Mouse (Mus musculus) testis, adult 2 months (tissue): ENCODE measurements around the gene Brinp2. TPM values are rescaled to one million over a fixed set of nuclear protein-coding genes. Genes with fewer than 3 reads are reported as not detected.

Experiments
- H3K27ac ChIP-seq: fragments of 200-500 bp; 2 replicates; pipeline ENCODE4 v1.5.1; 2012; ENCODE audit warnings: low read depth, low read length; ENCODE audit not compliant: control insufficient read depth, insufficient read depth
- H3K27me3 ChIP-seq: fragments of 200-500 bp; 2 replicates; pipeline ENCODE4 v1.6.1; 2012; ENCODE audit warnings: mild to moderate bottlenecking, low read length, moderate library complexity; ENCODE audit not compliant: control insufficient read depth, insufficient read depth
- H3K36me3 ChIP-seq: fragments of 200-500 bp; 2 replicates; pipeline ENCODE4 v1.6.1; 2012; ENCODE audit warnings: mild to moderate bottlenecking, low read length; ENCODE audit not compliant: control insufficient read depth, insufficient read depth
- H3K4me1 ChIP-seq: fragments of 200-500 bp; 2 replicates; pipeline ENCODE4 v1.6.1; 2012; ENCODE audit warnings: low read length; ENCODE audit not compliant: control insufficient read depth, insufficient read depth
- H3K4me3 ChIP-seq: fragments of 200-500 bp; 2 replicates; pipeline ENCODE4 v1.5.1; 2012; ENCODE audit warnings: low read depth, mild to moderate bottlenecking, low read length, moderate library complexity, mixed read lengths; ENCODE audit not compliant: control insufficient read depth
- CTCF ChIP-seq: fragments of 200-500 bp; IDR thresholded peaks from 2 replicates; pipeline ENCODE4 v1.5.1; 2012; ENCODE audit warnings: low read depth, mild to moderate bottlenecking, inconsistent platforms, low read length, moderate library complexity; ENCODE audit not compliant: control insufficient read depth, insufficient read depth, insufficient replicate concordance
- POLR2A ChIP-seq: fragments of 200-500 bp; IDR thresholded peaks from 2 replicates; pipeline ENCODE4 v1.6.1; 2012; ENCODE audit warnings: low read depth, mild to moderate bottlenecking, inconsistent platforms, low read length, moderate library complexity; ENCODE audit not compliant: control insufficient read depth
- polyA plus RNA-seq: library from polyadenylated mRNA; depleted of rRNA; stranded (reverse); fragments of >200 nt; gene quantifications from 2 replicates; pipeline ENCODE4 v1.2.3, GENCODE M21; 2012

Gene Brinp2
- polyA plus RNA-seq, 1 experiment: 0.07 TPM

DNA sequence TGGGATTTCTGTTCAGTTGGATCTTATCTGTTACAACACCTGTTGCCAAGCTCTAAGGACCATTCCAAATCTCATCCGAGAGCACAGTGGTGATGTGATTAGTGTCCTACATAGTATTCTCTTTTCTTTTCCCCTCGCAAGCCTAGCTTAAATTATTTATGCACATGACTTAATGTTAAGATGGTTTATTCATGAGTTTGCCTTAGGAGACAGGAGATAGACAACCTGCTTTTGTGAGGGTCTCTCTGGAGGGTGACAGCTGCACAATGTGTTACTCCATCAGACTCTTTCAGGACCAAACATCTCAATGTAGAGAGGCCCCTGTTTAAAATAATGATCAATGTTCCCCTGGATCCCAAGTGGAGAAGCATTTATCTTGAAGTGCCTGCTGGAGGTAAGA is 27.3 kb downstream of the Brinp2 start:
- Histone ChIP-seq H3K27ac (no peak overlapping the region), H3K4me3 (no peak overlapping the region), H3K4me1 (no peaks in the 10 kb centered on the region), H3K27me3 (no peaks in the 10 kb centered on the region), H3K36me3 (no peaks in the 10 kb centered on the region)
- TF ChIP-seq CTCF: no peak
- TF ChIP-seq POLR2A: no peak

DNA sequence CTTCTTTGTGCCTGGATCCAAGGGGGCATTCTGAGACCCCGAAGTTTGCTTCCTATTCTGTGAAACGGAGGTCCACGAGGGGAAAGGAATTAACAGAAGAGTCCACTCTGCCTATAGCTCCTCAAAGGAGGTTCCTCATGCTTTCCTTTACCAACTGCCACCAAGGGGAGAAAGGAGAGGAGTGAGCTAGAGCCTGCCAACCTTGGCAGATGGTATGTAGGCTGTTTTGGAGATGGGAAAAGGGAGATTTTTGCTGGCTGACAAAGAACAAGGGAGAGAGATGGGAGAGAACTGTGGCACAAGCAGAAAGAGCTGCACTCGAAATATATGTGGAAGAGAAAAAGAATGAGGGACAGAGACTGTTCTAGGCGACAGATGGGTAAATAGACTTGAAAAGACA is 28.0 kb downstream of the Brinp2 start:
- Histone ChIP-seq H3K36me3 (no peaks in the 10 kb centered on the region), H3K4me3 (no peak overlapping the region), H3K27ac (no peak overlapping the region), H3K27me3 (no peaks in the 10 kb centered on the region), H3K4me1 (no peaks in the 10 kb centered on the region)
- TF ChIP-seq CTCF (no peak), POLR2A (no peak)

DNA sequence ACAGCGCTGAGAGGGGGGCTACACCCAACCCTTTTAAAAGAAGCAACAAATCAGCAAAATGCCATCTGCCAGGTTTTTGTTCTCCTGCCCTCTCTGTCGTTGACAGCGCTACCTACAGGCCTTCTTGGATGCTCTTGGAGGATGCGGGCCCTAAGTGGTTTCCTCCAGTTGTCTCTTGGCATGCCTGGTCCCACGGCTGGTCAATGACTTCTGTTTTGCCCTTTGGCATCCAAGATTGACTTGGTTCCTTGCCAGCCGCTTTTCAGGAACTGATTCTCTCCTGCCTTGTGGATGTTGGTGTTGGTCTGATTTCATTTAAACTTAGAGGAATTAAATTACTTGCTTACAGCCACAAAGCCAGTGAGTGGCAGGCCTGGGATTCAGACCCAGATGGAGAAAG is 32.8 kb downstream of the Brinp2 start:
- TF ChIP-seq POLR2A (no peak), CTCF (no peak)
- Histone ChIP-seq H3K4me3 (no peak overlapping the region), H3K27me3 (no peaks in the 10 kb centered on the region), H3K27ac (no peak overlapping the region), H3K4me1 (no peaks in the 10 kb centered on the region), H3K36me3 (no peaks in the 10 kb centered on the region)

DNA sequence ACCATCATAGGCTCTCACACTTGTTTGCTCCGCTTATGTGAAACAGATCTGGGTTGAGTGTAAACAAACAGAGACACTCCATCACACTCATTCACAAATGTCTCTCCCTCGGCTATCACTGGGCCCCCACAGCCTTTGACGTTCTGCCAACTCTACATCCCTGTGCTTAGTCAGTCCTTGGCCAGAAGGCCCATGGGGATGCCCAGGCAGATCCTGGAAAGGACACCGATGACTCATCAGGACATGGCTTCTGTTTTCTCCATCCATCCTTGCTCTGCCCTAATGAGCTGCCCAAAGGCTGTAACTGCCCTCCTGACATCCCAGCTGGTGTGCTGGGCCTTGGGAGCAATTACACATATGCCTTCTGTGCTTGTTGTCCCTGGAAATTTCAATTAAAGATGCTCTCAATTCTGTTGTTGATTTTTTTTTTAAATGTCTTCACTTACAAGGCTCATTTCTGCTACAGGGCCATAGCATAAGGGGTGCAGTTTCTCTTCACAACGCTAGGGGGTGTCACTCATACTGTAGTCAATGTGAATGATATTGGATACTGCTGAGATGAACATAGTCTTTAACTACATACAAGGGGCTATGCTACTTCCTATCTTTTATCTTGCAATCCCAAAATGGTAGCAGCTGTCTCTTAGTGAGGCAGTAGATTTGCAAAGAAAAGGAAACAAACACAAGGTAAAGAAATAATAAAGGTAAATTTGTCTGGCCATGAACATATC is 45.5 kb downstream of the Brinp2 start:
- H3K36me3 ChIP-seq: no peaks in the 10 kb centered on the region
- no peak for TF ChIP-seq POLR2A
- TF ChIP-seq CTCF: no peak
- no peak overlapping the region for H3K27ac ChIP-seq
- H3K27me3 ChIP-seq: no peaks in the 10 kb centered on the region
- H3K4me1 ChIP-seq: no peaks in the 10 kb centered on the region
- H3K4me3 ChIP-seq: no peak overlapping the region

DNA sequence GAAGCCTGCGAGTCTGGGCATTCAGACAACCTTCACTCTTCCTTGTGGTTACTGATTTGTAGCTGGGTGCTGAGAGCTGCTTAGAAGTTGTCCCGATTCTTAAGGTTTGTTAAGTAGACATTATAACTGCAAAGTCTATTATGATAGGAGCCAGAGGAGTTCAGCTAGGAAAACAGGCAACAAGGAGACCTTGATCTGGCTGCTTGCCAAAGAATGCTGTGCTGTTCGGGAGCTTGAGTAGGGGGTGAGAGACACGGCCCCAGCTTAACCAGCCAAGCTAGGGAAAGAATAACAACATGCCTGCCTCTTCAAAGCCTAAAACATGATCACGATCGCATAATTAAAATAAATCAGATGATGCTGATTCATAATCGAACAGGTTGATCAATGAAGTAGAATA is 59.1 kb downstream of the Brinp2 start:
- H3K27me3 ChIP-seq: no peaks in the 10 kb centered on the region
- TF ChIP-seq POLR2A: no peak
- no peak for TF ChIP-seq CTCF
- no peak overlapping the region for H3K4me3 ChIP-seq
- no peaks in the 10 kb centered on the region for H3K4me1 ChIP-seq
- H3K36me3 ChIP-seq: no peaks in the 10 kb centered on the region
- H3K27ac ChIP-seq: no peak overlapping the region

DNA sequence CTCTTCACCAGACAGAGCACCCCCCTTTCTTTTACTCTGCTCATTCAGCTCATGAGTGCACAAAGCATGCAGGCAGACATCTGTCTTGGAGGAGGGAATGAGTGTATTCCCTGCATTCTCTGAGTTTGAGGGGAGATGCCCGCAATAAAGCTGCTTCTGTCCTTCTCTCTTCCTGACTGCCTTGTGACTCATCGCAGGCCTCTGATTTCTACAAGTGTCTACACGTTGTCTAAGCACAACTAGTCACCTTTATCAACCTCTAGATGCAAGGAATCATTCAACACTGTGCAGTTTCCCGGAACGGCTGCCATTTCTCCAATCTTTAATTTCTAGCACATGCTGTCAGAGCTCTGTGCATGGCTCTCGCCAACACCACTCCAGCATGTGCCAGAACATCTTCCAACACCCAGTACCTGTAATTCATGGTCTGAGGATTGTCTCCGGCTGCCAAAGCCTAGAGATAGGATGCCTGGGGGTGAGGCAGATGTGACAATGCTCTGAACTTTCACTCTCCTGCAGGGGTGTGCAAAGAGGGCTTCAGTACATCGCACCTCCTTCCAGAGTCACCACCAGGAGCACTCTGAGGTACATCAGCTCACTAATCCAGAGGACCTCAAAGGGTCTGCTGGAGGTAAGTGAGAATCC is 59.7 kb downstream of the Brinp2 start:
- no peaks in the 10 kb centered on the region for H3K27me3 ChIP-seq
- no peaks in the 10 kb centered on the region for H3K4me1 ChIP-seq
- no peak overlapping the region for H3K4me3 ChIP-seq
- H3K27ac ChIP-seq: no peak overlapping the region
- H3K36me3 ChIP-seq: no peaks in the 10 kb centered on the region
- TF ChIP-seq CTCF: no peak
- TF ChIP-seq POLR2A: no peak

DNA sequence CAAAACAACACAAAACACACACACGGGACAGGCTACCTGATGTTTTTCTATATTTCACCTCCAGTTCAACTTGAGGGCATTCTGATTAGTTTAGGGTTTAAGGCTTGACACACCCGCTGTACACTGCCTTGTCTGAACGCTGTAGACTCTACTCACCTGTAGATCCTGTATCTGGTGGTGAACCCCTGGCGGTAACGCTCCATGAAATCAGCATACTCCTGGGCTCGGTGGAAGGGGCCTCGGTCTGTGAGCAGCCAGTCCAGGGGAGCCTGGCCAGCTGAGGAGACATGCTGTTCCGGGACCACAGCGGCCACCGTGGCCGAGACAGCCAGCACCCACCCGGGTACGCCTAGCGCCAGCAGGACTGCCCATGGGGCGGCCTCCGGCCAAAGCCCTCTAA is 60.9 kb downstream of the Brinp2 start:
- no peaks in the 10 kb centered on the region for H3K36me3 ChIP-seq
- TF ChIP-seq POLR2A: no peak
- no peak for TF ChIP-seq CTCF
- no peaks in the 10 kb centered on the region for H3K27me3 ChIP-seq
- no peak overlapping the region for H3K27ac ChIP-seq
- no peak overlapping the region for H3K4me3 ChIP-seq
- no peaks in the 10 kb centered on the region for H3K4me1 ChIP-seq

DNA sequence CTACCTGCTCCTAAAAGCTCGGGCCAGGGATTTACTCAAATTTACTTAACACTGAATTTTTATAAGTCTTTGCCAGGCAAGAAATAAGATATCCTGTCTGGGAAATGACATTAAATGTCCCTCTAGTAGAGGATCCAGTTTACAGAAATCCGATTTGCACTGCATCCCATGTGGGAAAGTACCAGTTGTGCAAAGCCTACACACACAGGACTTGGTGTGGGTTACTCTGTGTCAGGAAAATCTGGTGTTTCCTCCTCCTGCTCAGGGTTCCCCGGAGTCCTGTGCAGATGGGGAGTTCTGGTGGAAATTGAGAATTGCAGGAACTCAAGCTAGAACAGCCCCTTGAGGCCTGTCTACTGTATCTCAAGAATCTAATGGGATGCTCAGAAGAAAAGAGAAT is 70.9 kb downstream of the Brinp2 start:
- Histone ChIP-seq H3K4me1 (no peaks in the 10 kb centered on the region), H3K27me3 (no peaks in the 10 kb centered on the region), H3K4me3 (no peak overlapping the region), H3K36me3 (no peaks in the 10 kb centered on the region), H3K27ac (no peak overlapping the region)
- TF ChIP-seq CTCF (no peak), POLR2A (no peak)
